Mouse (Mus musculus) kidney, embryonic 15.5 days (tissue): ENCODE data around the gene Frem2. TPM values are rescaled to one million over a fixed set of nuclear protein-coding genes. Genes with fewer than 3 reads are reported as not detected.

ENCODE experiments used
- polyA plus RNA-seq: library from polyadenylated mRNA; unstranded; fragments of >200 nt; fragmentation: Nextera tagmentation; extraction: Ambion mirVana; gene quantifications from 2 replicates; pipeline ENCODE4 v1.2.1, GENCODE M21; 2015

The Frem2 gene
- polyA plus RNA-seq, 1 experiment from 2014 or later, result 15.9 TPM

Other genes starting within 250 kb of the Frem2 start
- gene Nhlrc3, start 194.0 kb downstream of the Frem2 start, polyA plus RNA-seq, result 9.3 and 9.9 TPM in 2 replicates
- 20.8 and 24.8 TPM in 2 replicates for gene Proser1, start 193.7 kb downstream of the Frem2 start, polyA plus RNA-seq
- 0.08 and 0.21 TPM in 2 replicates for gene Stoml3, start 168.7 kb downstream of the Frem2 start, polyA plus RNA-seq
- not detected in 2 replicates for gene Gm10985, start 187.7 kb upstream of the Frem2 start, polyA plus RNA-seq
- 103 and 114 TPM in 2 replicates for gene Ufm1, start 206.5 kb upstream of the Frem2 start, polyA plus RNA-seq